ENCODE assay signal across 8 mouse cellular contexts in the genomic region with DNA sequence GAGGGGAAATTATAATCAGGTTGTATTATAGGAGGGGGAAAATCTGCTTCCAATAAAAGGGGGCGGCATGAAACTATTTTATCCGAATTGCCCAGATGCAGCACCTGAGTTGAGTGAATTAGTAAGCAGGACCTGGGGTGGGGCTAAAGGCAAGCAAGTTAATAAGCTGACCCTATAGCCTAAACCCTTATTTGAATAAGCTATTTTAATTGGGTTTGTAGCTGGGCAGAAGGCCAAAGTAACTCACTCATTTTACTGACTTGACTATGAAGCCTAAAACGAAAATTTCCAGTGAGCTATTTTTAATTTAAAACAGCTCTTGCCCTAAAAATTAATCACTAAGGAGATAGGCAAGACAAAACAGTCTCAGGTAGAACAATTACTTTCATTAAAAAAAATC. TPM values are rescaled to one million over a fixed set of nuclear protein-coding genes. Genes with fewer than 3 reads are reported as not detected.
DNase-seq lines count a peak whose midpoint lies in the region; ATAC-seq and TF ChIP-seq lines count a peak whose summit lies in the region.

No protein-coding gene starts in this region.

- no peaks in the 10 kb centered on the region for H3K9me3 ChIP-seq in heart, postnatal 0 days (replicated peaks; ENCODE audit: control insufficient read depth, low read length)
- H3K9me3 ChIP-seq in limb, embryonic 13.5 days = no peaks in the 10 kb centered on the region
- no peaks in the 10 kb centered on the region for H3K9me3 ChIP-seq in stomach, postnatal 0 days (ENCODE audit: control insufficient read depth, low read length)

- no peak overlapping the region for H3K27ac ChIP-seq in heart, postnatal 0 days (ENCODE audit: low read depth)
- no peak overlapping the region for H3K27ac ChIP-seq in testis, adult 2 months (ENCODE audit: control insufficient read depth, insufficient read depth, low read depth, low read length)
- no peak overlapping the region for H3K27ac ChIP-seq in limb, embryonic 13.5 days
- H3K27ac ChIP-seq in stomach, postnatal 0 days (replicated peaks) = no peak overlapping the region

- no peaks in the 10 kb centered on the region for H3K36me3 ChIP-seq in heart, postnatal 0 days (replicated peaks; ENCODE audit: control insufficient read depth, insufficient read depth, low read length)
- no peaks in the 10 kb centered on the region for H3K36me3 ChIP-seq in testis, adult 2 months (ENCODE audit: control insufficient read depth, insufficient read depth, low read length)
- H3K36me3 ChIP-seq in limb, embryonic 13.5 days = no peaks in the 10 kb centered on the region
- no peaks in the 10 kb centered on the region for H3K36me3 ChIP-seq in stomach, postnatal 0 days (ENCODE audit: control insufficient read depth, insufficient read depth, low read length)

- 54% methylated on average over 3 of the region's 3 CpGs for WGBS in heart, postnatal 0 days
- 16% methylated on average over 3 of the region's 3 CpGs for WGBS in limb, embryonic 13.5 days
- WGBS in stomach, postnatal 0 days = 48% methylated on average over 3 of the region's 3 CpGs

- no peaks in the 10 kb centered on the region for H3K27me3 ChIP-seq in heart, postnatal 0 days (ENCODE audit: control insufficient read depth, insufficient read depth, low read length)
- H3K27me3 ChIP-seq in testis, adult 2 months (ENCODE audit: control insufficient read depth, insufficient read depth, low read length) = no peaks in the 10 kb centered on the region
- H3K27me3 ChIP-seq in limb, embryonic 13.5 days = no peaks in the 10 kb centered on the region
- no peaks in the 10 kb centered on the region for H3K27me3 ChIP-seq in stomach, postnatal 0 days (ENCODE audit: control insufficient read depth, insufficient read depth, low read length)

- no peak overlapping the region for H3K9ac ChIP-seq in heart, postnatal 0 days (replicated peaks; ENCODE audit: low read depth, low read length)
- H3K9ac ChIP-seq in limb, embryonic 13.5 days = no peak overlapping the region
- H3K9ac ChIP-seq in stomach, postnatal 0 days (ENCODE audit: low read length) = no peak overlapping the region

- ATAC-seq in heart, postnatal 0 days (ENCODE audit: insufficient read depth, low read depth) = no peak
- ATAC-seq in limb, embryonic 13.5 days (ENCODE audit: low FRiP score, low read depth) = no peak
- no peak for ATAC-seq in stomach, postnatal 0 days (ENCODE audit: low FRiP score, low TSS enrichment)

- no peak for DNase-seq in heart, postnatal 0 days (ENCODE audit: low spot score)
- DNase-seq in heart, postnatal 4 days = no peak
- DNase-seq in testis, postnatal 14 days (ENCODE audit: low spot score) = no peak
- no peak for DNase-seq in stomach, postnatal 0 days (ENCODE audit: low spot score)
- DNase-seq in urinary bladder, postnatal 14 days (ENCODE audit: low spot score) = no peak
- no peak for DNase-seq in retina, embryonic 14.5 days (ENCODE audit: low spot score)

- TF ChIP-seq CTCF in heart, postnatal 0 days (IDR thresholded peaks at IDR 0.05; ENCODE audit: low read depth) = no peak
- no peak for TF ChIP-seq CTCF in testis, adult 2 months (IDR thresholded peaks at IDR 0.05; ENCODE audit: control insufficient read depth, insufficient read depth, insufficient replicate concordance, low read depth, low read length)
- no peak for TF ChIP-seq CTCF in stomach, postnatal 0 days (IDR thresholded peaks at IDR 0.05; ENCODE audit: low read depth)

- peak overlapping the region; percentile 97 for H3K4me2 ChIP-seq in heart, postnatal 0 days (ENCODE audit: low read depth, low read length)
- H3K4me2 ChIP-seq in limb, embryonic 13.5 days (replicated peaks) = peak overlapping the region; percentile 92
- H3K4me2 ChIP-seq in stomach, postnatal 0 days (replicated peaks; ENCODE audit: low read depth) = peak overlapping the region; percentile 93

- no peak for TF ChIP-seq EP300 in heart, postnatal 0 days (IDR thresholded peaks at IDR 0.05; ENCODE audit: low read depth)
- no peak for TF ChIP-seq EP300 in stomach, postnatal 0 days (optimal IDR thresholded peaks at IDR 0.05)

- H3K4me1 ChIP-seq in heart, postnatal 0 days (ENCODE audit: control insufficient read depth, insufficient read depth) = 0 out of 2 replicates have a peak, but pooled peaks cover 13% of the 10 kb centered on the region
- H3K4me1 ChIP-seq in testis, adult 2 months (ENCODE audit: control insufficient read depth, insufficient read depth, low read length) = peaks cover 12% of the 10 kb centered on the region
- peaks cover 44% of the 10 kb centered on the region for H3K4me1 ChIP-seq in limb, embryonic 13.5 days
- no peaks in the 10 kb centered on the region for H3K4me1 ChIP-seq in stomach, postnatal 0 days (replicated peaks; ENCODE audit: control insufficient read depth, insufficient read depth)

- H3K4me3 ChIP-seq in heart, postnatal 0 days (ENCODE audit: low read depth, low read length) = peak overlapping the region; percentile 96; the same call in 1 of the 2 replicates
- H3K4me3 ChIP-seq in testis, adult 2 months (ENCODE audit: control insufficient read depth, low read depth, low read length) = peak overlapping the region; percentile 68; the same call in 1 of the 2 replicates
- peak overlapping the region; percentile 79 for H3K4me3 ChIP-seq in limb, embryonic 13.5 days
- no peak overlapping the region for H3K4me3 ChIP-seq in stomach, postnatal 0 days (ENCODE audit: low read depth, low read length)

- no peak for TF ChIP-seq POLR2A in testis, adult 2 months (IDR thresholded peaks at IDR 0.05; ENCODE audit: control insufficient read depth, low read depth, low read length)

RNA-seq across cellular contexts. Expression of a gene that starts 2.5 kb away (rescaled TPM):
- 14.5 and 14.8 TPM in 2 replicates for total RNA-seq in heart, postnatal 0 days (2014; rRNA removed; ENCODE audit: low replicate concordance)
- 3.9 and 5.1 TPM in 2 replicates for polyA plus RNA-seq in heart, postnatal 0 days (2015; fragmentation: Nextera tagmentation; extraction: Ambion mirVana)
- 10 to 100 TPM; 16.3 to 18.5 TPM for total RNA-seq in heart, postnatal 4 days (2021)
- polyA plus RNA-seq in testis, adult 2 months (2012; rRNA removed) = 136 and 152 TPM in 2 replicates
- 5.9 and 6.4 TPM in 2 replicates for polyA plus RNA-seq in limb, embryonic 13.5 days (2015; fragmentation: Nextera tagmentation; extraction: Ambion mirVana)
- 4.4 and 5.0 TPM in 2 replicates for polyA plus RNA-seq in stomach, postnatal 0 days (2015; fragmentation: Nextera tagmentation; extraction: Ambion mirVana)

RNA-seq across cellular contexts. Expression of a gene that starts 52.7 kb away (rescaled TPM):
- not detected in 2 replicates for total RNA-seq in heart, postnatal 0 days (2014; rRNA removed; ENCODE audit: low replicate concordance)
- 0.08 TPM in 1 of 2 replicates, not detected in the other for polyA plus RNA-seq in heart, postnatal 0 days (2015; fragmentation: Nextera tagmentation; extraction: Ambion mirVana)
- total RNA-seq in heart, postnatal 4 days (2021) = under 1 TPM; 0.16 to 0.24 TPM
- 42.8 and 45.1 TPM in 2 replicates for polyA plus RNA-seq in testis, adult 2 months (2012; rRNA removed)
- polyA plus RNA-seq in limb, embryonic 13.5 days (2015; fragmentation: Nextera tagmentation; extraction: Ambion mirVana) = not detected in 2 replicates
- polyA plus RNA-seq in stomach, postnatal 0 days (2015; fragmentation: Nextera tagmentation; extraction: Ambion mirVana) = 0.04 and 0.10 TPM in 2 replicates

Comparison
In these comparisons a context has a peak if more than half of its experiments do, and no peak if none do; other contexts are left out.
1. RNA of a gene that starts 2.5 kb away (polyA plus RNA-seq): 136 to 152 TPM in testis, adult 2 months; 5.9 to 6.4 TPM in limb, embryonic 13.5 days, 3.9 to 5.1 TPM in heart, postnatal 0 days and 4.4 to 5.0 TPM in stomach, postnatal 0 days; every median in the first group is over 10 times any median in the second.
2. RNA of a gene that starts 52.7 kb away (polyA plus RNA-seq): 42.8 to 45.1 TPM in testis, adult 2 months; 0.04 to 0.10 TPM in stomach, postnatal 0 days, 0.08 TPM in heart, postnatal 0 days and not detected in limb, embryonic 13.5 days; every median in the first group is over 10 times any median in the second.
3. Peak in every context shown above with its lines, with median percentiles within 50 percentile points of each other: H3K4me2 ChIP-seq.